Mouse (Mus musculus) brain, embryonic 14.5 days (tissue): ENCODE measurements around the gene Fzr1. TPM values are rescaled to one million over a fixed set of nuclear protein-coding genes. Genes with fewer than 3 reads are reported as not detected.

Experiments
- DNase-seq: peaks from one replicate; pipeline ENCODE4 v3.0.0-alpha.2; 2011; ENCODE audit warnings: low read depth
- CTCF ChIP-seq: fragments of 200-500 bp; IDR thresholded peaks from 2 replicates; pipeline ENCODE4 v1.5.1; 2012; ENCODE audit warnings: inconsistent platforms, mild to moderate bottlenecking, moderate library complexity, borderline replicate concordance; ENCODE audit not compliant: insufficient read depth, insufficient read length; ENCODE audit errors: extremely low read depth
- POLR2A ChIP-seq: fragments of 200-500 bp; IDR thresholded peaks from 2 replicates; pipeline ENCODE4 v1.6.1; 2012; ENCODE audit warnings: mild to moderate bottlenecking, inconsistent platforms, borderline replicate concordance; ENCODE audit not compliant: poor library complexity, insufficient read depth, insufficient read length, severe bottlenecking; ENCODE audit errors: extremely low read depth
- polyA plus RNA-seq: library from polyadenylated mRNA; depleted of rRNA; stranded (reverse); fragments of >200 nt; gene quantifications from 2 replicates; pipeline ENCODE4 v1.2.3, GENCODE M21; 2012

Fzr1 gene
- polyA plus RNA-seq, 1 experiment = 154 TPM

DNA sequence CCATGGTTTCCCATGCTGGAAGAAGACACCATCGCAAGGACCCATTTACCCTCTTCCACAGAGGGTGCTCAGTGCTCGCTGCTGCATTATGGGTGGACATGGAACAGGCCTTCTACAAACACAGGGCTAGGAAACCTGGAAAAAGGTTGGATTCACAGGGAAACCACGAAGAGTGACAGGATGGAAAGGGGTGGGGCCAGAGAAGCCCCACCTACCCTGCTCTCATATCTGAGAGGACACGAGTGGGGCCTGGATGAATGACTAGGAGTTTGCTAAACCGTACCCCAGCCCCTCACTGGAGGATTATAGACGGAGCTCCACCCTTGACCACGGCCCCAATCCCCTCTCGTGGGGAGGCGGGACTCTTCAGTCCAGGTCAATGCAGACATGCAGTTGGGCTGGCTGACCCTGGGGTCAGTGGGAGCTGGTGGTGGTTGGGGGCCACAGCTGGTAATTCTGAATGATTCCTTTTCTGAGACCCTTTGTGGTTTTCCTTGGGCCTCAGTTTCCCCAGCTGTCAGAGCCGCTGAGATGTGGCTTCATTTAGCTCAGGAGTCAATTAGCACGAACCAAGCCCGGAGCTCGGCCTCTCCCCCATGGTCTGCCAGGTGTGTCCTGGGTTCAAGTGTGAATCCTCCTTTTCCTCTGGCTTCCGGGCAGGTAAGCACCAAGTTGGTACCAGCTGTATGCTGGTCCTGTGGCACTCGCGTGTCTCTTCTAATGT, 34.4 kb upstream of the Fzr1 start:
- TF ChIP-seq POLR2A = no peak
- no peak for TF ChIP-seq CTCF
- DNase-seq = no peak

GRCm38 (mm10) chr10:81411471-81412400, 33.4 kb upstream of the Fzr1 start:
- TF ChIP-seq POLR2A (no peak), CTCF (no peak)
- peak; percentile 81 for DNase-seq

DNA sequence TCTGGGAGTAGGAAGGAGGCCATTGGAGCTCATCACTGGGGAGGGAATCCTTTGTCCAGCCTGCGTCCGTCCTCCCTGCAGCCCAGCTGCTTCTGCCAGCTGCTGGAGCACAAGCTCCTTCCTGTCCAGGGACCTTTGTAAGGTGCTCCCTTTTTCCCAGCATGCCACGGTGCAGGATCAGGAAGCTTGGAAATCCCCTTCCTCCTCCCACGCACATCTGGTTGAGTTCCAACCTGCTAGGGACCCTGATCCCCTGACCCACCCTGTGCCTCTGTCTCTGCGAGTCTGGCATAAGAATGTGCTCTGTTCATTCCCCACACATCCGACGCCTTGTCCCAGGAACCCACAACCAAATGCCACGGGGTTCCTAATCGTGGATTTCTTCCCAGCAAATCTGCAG, 32.7 kb upstream of the Fzr1 start:
- no peak for TF ChIP-seq POLR2A
- no peak for TF ChIP-seq CTCF
- no peak for DNase-seq

DNA sequence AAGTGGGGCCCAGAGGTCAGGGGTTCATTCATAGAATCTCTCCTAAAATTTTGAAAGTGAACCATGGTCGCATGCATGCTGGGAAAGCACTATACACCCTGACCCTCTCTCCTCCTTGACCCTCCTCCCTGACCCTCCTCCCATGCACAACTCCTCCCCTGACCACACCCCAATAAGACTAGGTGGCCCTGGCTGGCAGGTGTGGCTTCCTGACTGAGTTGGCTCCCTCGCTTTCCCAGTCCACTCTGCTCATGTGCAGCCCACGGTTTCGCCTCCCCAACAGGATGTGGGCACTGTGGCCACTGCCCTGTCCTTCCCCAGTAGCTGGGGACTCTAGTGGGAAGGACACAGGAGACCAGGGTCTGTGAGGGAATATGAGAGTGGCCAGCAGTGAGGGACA, 32.0 kb upstream of the Fzr1 start:
- TF ChIP-seq POLR2A (no peak), CTCF (no peak)
- DNase-seq = no peak

GRCm38 (mm10) chr10:81409330-81409729, 31.0 kb upstream of the Fzr1 start:
- no peak for DNase-seq
- TF ChIP-seq POLR2A = no peak
- no peak for TF ChIP-seq CTCF

DNA sequence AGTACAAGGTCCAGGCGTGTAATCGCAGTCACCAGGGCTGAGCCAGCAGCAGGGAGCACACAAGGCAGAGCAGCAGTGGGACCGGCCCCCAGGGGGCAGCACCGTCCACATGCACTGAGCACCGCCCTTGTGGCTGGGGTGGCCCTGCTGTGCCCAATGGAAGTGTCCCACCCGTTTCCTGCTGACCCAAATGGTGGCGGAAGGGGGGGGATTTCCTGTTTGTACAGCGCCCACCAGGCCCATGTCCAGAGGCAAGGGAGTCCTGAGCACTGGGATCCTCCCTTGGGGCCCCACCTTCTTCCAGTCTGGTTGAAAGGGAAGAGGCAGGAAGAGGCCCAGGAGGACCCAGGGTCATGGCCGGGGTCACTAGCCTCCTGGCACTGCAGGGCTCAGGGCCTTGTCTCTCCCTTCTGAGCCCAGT, 30.6 kb upstream of the Fzr1 start:
- TF ChIP-seq POLR2A (no peak), CTCF (peak; percentile 69)
- peak; percentile 68 for DNase-seq

DNA sequence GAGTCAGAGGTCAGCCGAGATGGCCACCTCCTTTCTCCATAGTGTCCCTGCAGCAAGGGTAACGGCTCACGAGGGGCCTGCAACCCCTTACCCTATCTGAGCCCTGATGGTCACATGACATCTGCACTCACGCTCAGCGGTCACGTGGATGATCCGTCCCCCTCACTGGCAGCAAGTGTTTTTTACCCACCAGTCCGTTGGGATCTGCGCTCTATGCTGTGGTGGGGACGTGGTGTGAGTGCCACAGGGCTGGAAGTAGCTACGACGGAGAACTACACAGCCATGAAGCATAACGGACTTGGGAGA, 30.1 kb upstream of the Fzr1 start:
- TF ChIP-seq CTCF (no peak), POLR2A (no peak)
- DNase-seq = no peak

- TF ChIP-seq POLR2A = no peak
- TF ChIP-seq CTCF = no peak
- DNase-seq = peak; percentile 85
These were observed 29.5 kb upstream of the Fzr1 start for GRCm38 (mm10) chr10:81407539-81408423.

DNA sequence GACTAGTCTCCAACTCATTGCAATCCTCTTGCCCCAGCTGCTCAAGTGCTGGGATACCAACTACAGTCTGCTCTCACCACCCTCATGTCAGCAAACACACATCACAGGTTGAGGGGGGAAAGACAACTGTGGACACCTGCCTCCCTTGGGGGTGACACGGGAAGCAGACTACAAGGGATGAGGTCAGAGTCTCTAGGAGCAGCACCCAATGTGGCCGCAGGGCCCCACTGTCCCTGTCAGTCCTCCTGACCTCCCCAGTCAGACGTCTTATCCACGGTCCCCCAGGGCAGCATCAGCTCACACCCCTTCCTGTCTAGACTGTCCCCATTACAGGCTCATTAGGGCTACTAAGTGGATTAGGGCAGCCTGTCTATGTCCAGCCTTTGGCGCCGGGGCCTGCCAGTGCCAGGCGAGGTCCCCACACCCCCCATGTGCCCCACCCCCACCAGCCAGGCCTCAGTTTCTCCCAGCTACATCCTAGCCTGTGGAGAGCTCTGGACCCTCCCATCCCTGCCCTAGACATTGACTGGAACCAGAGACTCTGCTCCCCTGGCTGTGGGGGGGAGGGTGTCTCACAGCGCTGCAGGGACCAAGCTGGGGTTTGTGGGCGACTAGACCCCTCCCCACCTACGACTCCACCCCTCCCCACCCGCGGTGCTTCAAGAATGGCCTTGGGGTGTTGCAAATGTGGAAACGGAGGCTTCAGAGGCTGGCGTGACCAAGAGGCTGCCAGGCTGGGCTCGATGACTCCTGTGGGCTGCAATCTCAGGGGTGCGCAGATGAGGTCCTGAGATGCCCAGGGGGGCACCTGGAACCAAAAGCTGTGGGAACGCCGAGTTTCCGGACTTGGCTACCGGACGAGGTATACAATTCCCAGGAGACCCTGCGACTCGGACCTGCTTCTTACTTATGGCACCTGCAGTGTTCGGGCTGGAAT, 28.5 kb upstream of the Fzr1 start:
- TF ChIP-seq POLR2A = no peak
- TF ChIP-seq CTCF = no peak
- DNase-seq = no peak

DNA sequence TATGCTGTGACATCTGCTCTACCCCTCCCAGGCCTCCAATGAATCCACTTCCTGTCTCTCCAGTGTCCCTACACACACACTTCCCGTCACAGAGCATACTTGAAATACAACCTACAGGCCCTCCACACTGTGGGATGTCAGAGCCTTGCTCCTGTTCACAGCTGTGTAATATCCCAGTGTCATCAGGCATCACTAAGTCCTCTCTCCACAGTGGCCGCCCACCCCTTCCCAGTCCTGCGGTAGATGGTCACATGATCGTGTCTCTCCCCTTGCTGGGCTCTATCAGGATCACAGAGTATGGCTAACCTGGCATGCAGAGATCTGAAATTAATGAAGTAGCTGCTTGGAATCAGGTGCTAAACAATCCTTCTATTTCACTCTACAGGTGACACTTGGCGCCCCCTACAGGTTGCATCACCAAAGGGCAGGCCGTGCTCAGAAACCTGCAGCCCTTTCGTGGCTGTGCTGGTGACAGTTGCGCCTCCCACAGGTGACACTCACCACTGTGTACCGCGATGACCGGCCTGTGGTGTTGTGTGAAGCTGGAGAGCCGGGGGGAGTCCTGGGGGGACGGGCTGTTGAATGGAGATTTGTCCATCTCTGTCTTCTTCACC, 27.4 kb upstream of the Fzr1 start:
- DNase-seq = no peak
- no peak for TF ChIP-seq POLR2A
- peak; percentile 66 for TF ChIP-seq CTCF
